Mouse (Mus musculus): ENCODE results near the gene 4930524J08Rik. TPM values are rescaled to one million over a fixed set of nuclear protein-coding genes. Genes with fewer than 3 reads are reported as not detected.

The 4930524J08Rik gene
- total RNA-seq, 2 experiments from 2014 or later, result 1.9 TPM

GRCm38 (mm10) chr5:99975061-99975460, 3.8 kb upstream of the 4930524J08Rik start:
- intact Hi-C loops (cut with DNase I), result loop anchor here (5.0 kb wide), 2 partner anchors 68 to 442 kb away; partner anchors contain the start of genes Sec31a and Vamp9
- no peak for DNase-seq (ENCODE audit: extremely low spot score in 1 of 2, low spot score in 2 of 2)
- Histone ChIP-seq H3K4me3 (no peak overlapping the region), H3K27ac (no peak overlapping the region)
- no peak for TF ChIP-seq CTCF (IDR thresholded peaks at IDR 0.05)

- Histone ChIP-seq H3K4me3 (peak overlapping the region; percentile 76; the same call in 1 of the 2 replicates), H3K27ac (no peak overlapping the region)
- no peak for TF ChIP-seq CTCF (IDR thresholded peaks at IDR 0.05)
- DNase-seq (ENCODE audit: extremely low spot score in 1 of 2, low spot score in 2 of 2), result no peak
- intact Hi-C loops (cut with DNase I), result loop anchor here (5.0 kb wide), 2 partner anchors 68 to 442 kb away; partner anchors contain the start of genes Sec31a and Vamp9
These were observed 3.1 kb upstream of the 4930524J08Rik start for GRCm38 (mm10) chr5:99975776-99976175.

- intact Hi-C loops (cut with DNase I), result loop anchor here (5.0 kb wide), 2 partner anchors 69 to 441 kb away; partner anchors contain the start of genes Sec31a and Vamp9
- DNase-seq (ENCODE audit: extremely low spot score in 1 of 2, low spot score in 2 of 2), result no peak
- Histone ChIP-seq H3K27ac (no peak overlapping the region), H3K4me3 (peak overlapping the region; percentile 76)
- no peak for TF ChIP-seq CTCF (IDR thresholded peaks at IDR 0.05)
These were observed 2.4 kb upstream of the 4930524J08Rik start for GRCm38 (mm10) chr5:99976334-99976955.

- peak overlapping the region; percentile 76 for H3K4me3 ChIP-seq
- peak; percentile 63 to 77 for DNase-seq (ENCODE audit: extremely low spot score in 1 of 2, low spot score in 2 of 2)
- TF ChIP-seq CTCF (IDR thresholded peaks at IDR 0.05), result no peak
- peak overlapping the region; percentile 95 for H3K27ac ChIP-seq
- intact Hi-C loops (cut with DNase I), result loop anchor here (5.0 kb wide), 2 partner anchors 70 to 440 kb away; partner anchors contain the start of genes Sec31a and Vamp9
These were observed 1.2 kb upstream of the 4930524J08Rik start for GRCm38 (mm10) chr5:99977516-99978301.

GRCm38 (mm10) chr5:99983452-99984061, 4.7 kb downstream of the 4930524J08Rik start:
- Histone ChIP-seq H3K27ac (no peak overlapping the region), H3K4me3 (no peak overlapping the region)
- no peak for TF ChIP-seq CTCF (IDR thresholded peaks at IDR 0.05)
- intact Hi-C loops (cut with DNase I), result no loop called here
- no peak for DNase-seq (ENCODE audit: extremely low spot score in 1 of 2, low spot score in 2 of 2)

GRCm38 (mm10) chr5:99994166-99994565, 15.3 kb downstream of the 4930524J08Rik start:
- intact Hi-C loops (cut with DNase I), result no loop called here
- Histone ChIP-seq H3K27ac (no peak overlapping the region), H3K4me3 (no peak overlapping the region)
- no peak for DNase-seq (ENCODE audit: extremely low spot score in 1 of 2, low spot score in 2 of 2)
- TF ChIP-seq CTCF (IDR thresholded peaks at IDR 0.05), result no peak

- no peak for TF ChIP-seq CTCF (IDR thresholded peaks at IDR 0.05)
- no peak for DNase-seq (ENCODE audit: extremely low spot score in 1 of 2, low spot score in 2 of 2)
- H3K4me3 ChIP-seq, result no peak overlapping the region
- intact Hi-C loops (cut with DNase I), result no loop called here
- H3K27ac ChIP-seq, result no peak overlapping the region
These were observed 15.8 kb downstream of the 4930524J08Rik start for GRCm38 (mm10) chr5:99994680-99995079.

GRCm38 (mm10) chr5:100000048-100000447, 21.2 kb downstream of the 4930524J08Rik start:
- no peak for DNase-seq (ENCODE audit: extremely low spot score in 1 of 2, low spot score in 2 of 2)
- Histone ChIP-seq H3K27ac (no peak overlapping the region), H3K4me3 (no peak overlapping the region)
- intact Hi-C loops (cut with DNase I), result no loop called here
- no peak for TF ChIP-seq CTCF (IDR thresholded peaks at IDR 0.05)

GRCm38 (mm10) chr5:100000500-100000899, 21.6 kb downstream of the 4930524J08Rik start:
- intact Hi-C loops (cut with DNase I), result no loop called here
- TF ChIP-seq CTCF (IDR thresholded peaks at IDR 0.05), result no peak
- no peak for DNase-seq (ENCODE audit: extremely low spot score in 1 of 2, low spot score in 2 of 2)
- Histone ChIP-seq H3K27ac (no peak overlapping the region), H3K4me3 (no peak overlapping the region)

- no peak overlapping the region for H3K4me3 ChIP-seq
- TF ChIP-seq CTCF (IDR thresholded peaks at IDR 0.05), result no peak
- intact Hi-C loops (cut with DNase I), result no loop called here
- DNase-seq (ENCODE audit: extremely low spot score in 1 of 2, low spot score in 2 of 2), result no peak
- no peak overlapping the region for H3K27ac ChIP-seq
These were observed 25.0 kb downstream of the 4930524J08Rik start for GRCm38 (mm10) chr5:100003895-100004294.

GRCm38 (mm10) chr5:100005431-100005830, 26.6 kb downstream of the 4930524J08Rik start:
- Histone ChIP-seq H3K27ac (no peak overlapping the region), H3K4me3 (no peak overlapping the region)
- DNase-seq (ENCODE audit: extremely low spot score in 1 of 2, low spot score in 2 of 2), result no peak
- intact Hi-C loops (cut with DNase I), result no loop called here
- TF ChIP-seq CTCF (IDR thresholded peaks at IDR 0.05), result no peak

GRCm38 (mm10) chr5:100005896-100006295, 27.0 kb downstream of the 4930524J08Rik start:
- Histone ChIP-seq H3K27ac (no peak overlapping the region), H3K4me3 (no peak overlapping the region)
- no peak for DNase-seq (ENCODE audit: extremely low spot score in 1 of 2, low spot score in 2 of 2)
- TF ChIP-seq CTCF (IDR thresholded peaks at IDR 0.05), result no peak
- intact Hi-C loops (cut with DNase I), result no loop called here
